Mouse (Mus musculus) ES-E14 (cell line): Measurements from ENCODE around the gene Dda1.

ENCODE experiments used
- CHD2 ChIP-seq: IDR thresholded peaks from 2 replicates; pipeline ENCODE4 v1.6.1; 2014; ENCODE audit warnings: mild to moderate bottlenecking, low read depth, low read length, inconsistent platforms
- HCFC1 ChIP-seq: IDR thresholded peaks from 2 replicates; pipeline ENCODE4 v1.6.1; 2012; ENCODE audit warnings: low read length, inconsistent platforms, borderline replicate concordance; ENCODE audit not compliant: insufficient read depth
- MAFK ChIP-seq: IDR thresholded peaks from 2 replicates; pipeline ENCODE4 v1.6.1; 2014; ENCODE audit warnings: mild to moderate bottlenecking, low read depth, low read length, inconsistent platforms; ENCODE audit not compliant: insufficient read depth
- ZC3H11A ChIP-seq: IDR thresholded peaks from 2 replicates; pipeline ENCODE4 v1.6.1; 2012; ENCODE audit warnings: low read depth, mild to moderate bottlenecking, inconsistent platforms, low read length, borderline replicate concordance
- ZNF384 ChIP-seq: IDR thresholded peaks from 2 replicates; pipeline ENCODE4 v1.6.1; 2012; ENCODE audit warnings: low read depth, low read length, inconsistent platforms

- TF ChIP-seq HCFC1 (no peak), MAFK (no peak), ZC3H11A (no peak), CHD2 (no peak), ZNF384 (no peak)
Observed at GRCm38 (mm10) chr8:71496481-71496880, 27.5 kb downstream of the Dda1 start.
